Mouse (Mus musculus): ENCODE measurements around the gene Ankmy1.

DNA sequence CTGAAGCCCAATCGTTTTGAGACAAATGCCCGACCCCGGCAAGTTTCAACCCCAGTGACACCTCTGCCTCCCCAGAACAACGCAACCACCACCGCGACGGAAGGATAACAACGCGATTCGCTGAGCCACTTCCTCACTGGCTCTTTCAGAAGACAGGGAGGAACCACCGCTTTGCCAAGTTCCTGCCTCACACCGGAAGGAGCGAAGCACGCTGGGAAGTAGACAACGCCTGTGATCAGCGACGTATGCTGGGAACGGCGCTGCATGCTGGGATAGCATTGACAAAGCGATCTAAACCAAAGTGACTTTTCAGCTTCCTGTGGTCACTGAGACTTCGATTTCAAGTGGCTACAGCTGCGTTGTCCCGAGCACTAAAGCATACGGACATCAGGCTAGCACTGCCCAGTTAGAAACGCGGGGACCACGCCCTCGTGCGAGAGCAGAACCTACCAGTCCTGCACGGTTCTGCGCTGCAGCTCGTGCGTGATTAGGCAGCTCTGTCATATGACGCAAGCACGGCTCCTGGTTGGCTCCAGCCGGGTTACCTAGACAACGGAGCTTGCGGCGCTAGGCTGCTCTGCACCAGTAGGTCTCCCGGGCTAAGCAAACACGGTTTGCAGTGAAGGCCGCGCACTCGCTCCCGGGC is 31.6 kb upstream of the Ankmy1 start, which contains the start of gene Capn10:
- TF ChIP-seq CTCF (IDR thresholded peaks at IDR 0.05; ENCODE audit: borderline replicate concordance, extremely low read depth, insufficient read depth, insufficient read length) (no peak), POLR2A (IDR thresholded peaks at IDR 0.05; ENCODE audit: borderline replicate concordance, extremely low read depth, insufficient read depth, insufficient read length, poor library complexity, severe bottlenecking) (peak; percentile 45; the same call in 1 of the 2 replicates)

All from brain, embryonic 14.5 days (tissue).